Mouse (Mus musculus) erythroid progenitor cell, adult 5-6 weeks (primary cell): ENCODE results near the gene S1pr4. TPM values are rescaled to one million over a fixed set of nuclear protein-coding genes. Genes with fewer than 3 reads are reported as not detected.

ENCODE experiments used
- ATAC-seq: replicated peaks from 2 replicates; pipeline ENCODE4 v1.8.0; 2016; ENCODE audit warnings: moderate number of reproducible peaks, mild to moderate bottlenecking, moderate TSS enrichment, inconsistent platforms; ENCODE audit not compliant: poor library complexity, low FRiP score, severe bottlenecking
- total RNA-seq, 2 experiments: library from RNA; stranded (forward) in 1 of 2; stranded (reverse) in 1 of 2; fragments of 150-400 nt in 1 of 2; fragments of 186-747, 209-891 nt in 1 of 2; gene quantifications; 2 replicates each; pipeline versions ENCODE4 v1.2.3 to v1.2.4; 2015 to 2017; ENCODE audit warnings: low replicate concordance in 2 of 2

S1pr4 gene
- total RNA-seq (2015; ENCODE audit: low replicate concordance) (2.2 and 5.4 TPM in 2 replicates), total RNA-seq (2017; ENCODE audit: low replicate concordance) (2.3 and 3.7 TPM in 2 replicates)

DNA sequence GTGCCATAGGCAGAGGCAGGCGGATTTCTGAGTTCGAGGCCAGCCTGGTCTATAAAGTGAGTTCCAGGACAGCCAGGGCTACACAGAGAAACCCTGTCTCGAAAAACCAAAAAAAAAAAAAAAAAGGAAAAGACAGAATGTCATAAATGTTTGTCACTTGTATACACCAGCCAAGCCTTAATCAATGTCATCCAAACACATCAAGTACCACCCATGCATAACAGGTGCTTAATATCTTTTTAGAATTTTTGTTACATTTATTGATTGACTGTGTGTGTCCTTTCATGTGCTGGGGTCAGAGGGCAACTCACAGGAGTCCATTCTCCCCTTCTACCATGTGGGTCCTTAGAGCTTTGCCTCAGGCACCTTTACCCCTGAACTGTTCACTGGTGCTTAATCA is at the start of gene S1pr4:
Gene S1pr4, minus strand, starts transcription at position 101 of the 400 bp plus-strand sequence.
- ATAC-seq = no peak

DNA sequence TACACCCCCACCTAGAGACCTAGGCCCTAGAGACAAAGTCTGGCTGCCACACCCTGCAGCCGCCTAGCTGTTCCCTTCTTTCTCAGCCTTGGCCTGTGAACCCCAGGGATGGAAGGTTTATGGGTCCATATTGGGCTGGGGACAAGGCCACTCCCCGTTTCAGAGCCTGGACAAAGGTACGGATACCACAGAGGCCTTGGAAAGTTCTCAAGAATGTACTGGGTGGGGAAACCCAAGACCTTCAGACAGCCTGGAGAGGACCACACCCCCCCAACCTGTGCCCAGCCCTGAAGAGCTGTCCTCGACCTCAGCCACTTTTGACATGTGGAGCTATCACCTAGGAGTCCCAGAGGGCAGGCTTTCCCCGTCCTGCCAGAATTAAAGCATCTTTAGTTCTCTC is 49.0 kb upstream of the S1pr4 start:
- ATAC-seq = no peak

DNA sequence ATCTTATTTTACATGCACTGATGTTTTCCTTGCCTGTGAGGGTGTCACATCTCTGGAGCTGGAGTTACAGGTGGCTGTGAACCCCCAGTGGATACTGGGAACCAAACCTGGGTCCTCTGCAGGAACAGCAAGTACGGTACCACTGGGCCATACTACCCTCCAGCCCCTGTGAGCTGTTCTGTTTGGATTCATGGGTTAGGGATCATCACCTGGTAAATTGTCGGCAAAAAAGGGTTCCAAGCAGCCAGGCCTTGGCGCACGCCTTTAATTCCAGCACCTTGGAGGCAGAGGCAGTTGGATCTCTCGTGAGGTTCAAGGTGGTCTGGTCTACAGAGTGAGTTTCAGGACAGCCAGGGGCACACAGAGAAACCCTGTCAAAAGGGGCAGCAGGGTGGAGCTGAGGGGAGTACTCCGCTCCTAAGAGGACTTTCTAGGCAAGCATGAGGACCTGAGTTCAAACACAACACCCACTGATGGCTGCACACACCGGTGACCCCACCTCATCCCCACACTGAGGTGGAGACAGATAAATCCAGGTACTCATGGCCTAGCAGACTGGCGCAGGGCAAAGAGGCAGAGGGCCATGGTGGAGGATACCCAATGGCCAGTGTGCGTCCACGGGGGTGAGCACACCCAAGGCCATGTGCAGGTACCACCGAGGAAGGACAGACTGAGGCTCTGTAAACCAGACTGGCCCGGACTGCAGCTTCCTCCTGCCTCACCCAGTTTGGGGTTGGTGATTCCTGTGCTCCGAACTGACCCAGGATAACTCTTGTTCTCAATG is 47.0 kb upstream of the S1pr4 start:
- no peak for ATAC-seq

DNA sequence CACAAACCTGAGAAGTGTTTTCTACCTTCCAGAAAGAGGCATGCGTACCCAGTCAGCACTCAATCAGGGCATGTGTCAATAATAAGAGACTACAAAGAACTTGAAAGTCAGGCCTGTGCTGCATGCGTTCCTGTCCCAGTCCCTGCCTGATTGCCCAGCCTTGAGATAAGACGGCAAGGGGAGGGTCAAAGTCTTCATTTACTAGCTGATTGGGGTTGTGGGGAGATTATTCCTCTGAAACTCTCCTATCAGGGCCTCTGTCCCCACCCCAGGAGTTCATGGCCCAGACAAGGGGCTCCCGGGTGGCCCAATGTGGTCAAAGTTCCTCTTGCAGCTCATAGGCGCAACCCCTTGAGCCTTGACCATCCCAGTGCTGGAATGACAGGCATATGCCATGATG is 46.4 kb upstream of the S1pr4 start:
- ATAC-seq = no peak

DNA sequence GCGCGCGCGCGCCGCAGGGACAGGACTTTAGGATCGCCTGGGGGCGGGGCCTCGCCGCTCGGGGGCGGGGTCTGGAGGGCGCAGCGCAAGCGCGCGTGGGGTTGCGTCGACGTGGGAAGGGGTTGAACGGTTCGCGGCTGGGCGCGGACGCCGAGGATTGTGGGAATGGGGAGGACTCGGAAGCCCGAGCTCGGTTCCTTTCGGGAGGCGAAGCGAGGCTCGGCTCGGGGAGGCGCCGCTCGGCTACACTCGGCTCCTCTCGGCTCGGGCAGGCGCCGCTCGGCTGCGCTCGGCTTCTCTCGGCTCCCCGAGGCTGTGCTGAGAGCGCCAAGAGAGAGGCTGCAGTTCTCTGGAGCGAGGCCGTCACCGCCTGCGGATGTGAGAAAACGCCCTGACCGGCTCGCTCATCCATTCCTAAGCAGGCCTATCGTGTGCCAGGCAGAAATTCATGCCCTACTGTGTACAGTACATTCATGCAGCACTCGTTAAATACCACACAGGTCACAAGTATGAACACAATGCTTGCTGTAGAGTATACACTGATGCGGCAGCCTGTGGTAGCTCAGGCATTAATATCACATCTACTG is 45.3 kb upstream of the S1pr4 start, which contains the start of gene Gna11:
Gene Gna11, minus strand, starts transcription at position 30 of the 587 bp plus-strand sequence.
- ATAC-seq = peak; percentile 88

DNA sequence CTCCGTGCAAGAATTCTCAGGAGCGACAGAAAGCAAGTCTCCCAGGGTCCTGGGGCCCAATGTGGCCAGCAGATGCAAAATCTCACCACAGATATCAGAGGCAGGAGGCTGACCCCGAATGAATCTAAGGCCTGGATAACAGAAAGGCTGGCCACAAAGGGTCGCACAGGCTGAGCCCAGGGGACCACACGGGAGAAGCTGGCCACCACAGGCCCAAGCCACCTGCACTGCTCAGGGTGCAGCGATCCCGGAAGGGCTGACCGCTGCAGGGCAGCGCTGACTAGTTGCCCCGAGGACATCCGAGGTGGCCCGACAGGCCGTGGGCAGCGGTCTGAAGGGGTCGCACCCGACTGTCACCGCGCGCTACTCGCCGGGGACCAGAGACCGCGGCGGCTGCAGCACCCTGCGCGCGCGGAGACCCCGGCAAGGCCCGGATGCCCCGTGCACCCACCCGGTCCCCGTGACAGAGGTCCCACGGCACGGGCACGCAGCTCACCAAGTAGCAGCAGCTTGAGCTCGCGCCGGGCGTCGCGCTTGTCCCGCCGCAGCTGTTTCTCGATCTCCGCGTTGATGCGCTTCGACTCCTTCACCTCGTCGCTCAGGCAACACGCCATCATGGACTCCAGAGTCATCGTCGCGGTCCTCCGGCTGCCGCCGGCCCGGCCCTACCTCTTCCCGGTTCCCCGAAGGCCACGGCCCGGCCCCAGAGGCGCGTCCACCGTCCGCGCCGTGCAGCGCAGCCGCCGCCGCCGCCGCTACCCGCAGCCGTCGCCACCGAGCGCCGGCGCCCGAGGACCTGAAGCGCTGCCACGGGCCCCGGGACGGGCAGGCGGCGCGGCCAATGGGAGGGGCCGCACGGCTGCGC is 44.6 kb upstream of the S1pr4 start:
- no peak; the same call in 1 of the 2 replicates for ATAC-seq

DNA sequence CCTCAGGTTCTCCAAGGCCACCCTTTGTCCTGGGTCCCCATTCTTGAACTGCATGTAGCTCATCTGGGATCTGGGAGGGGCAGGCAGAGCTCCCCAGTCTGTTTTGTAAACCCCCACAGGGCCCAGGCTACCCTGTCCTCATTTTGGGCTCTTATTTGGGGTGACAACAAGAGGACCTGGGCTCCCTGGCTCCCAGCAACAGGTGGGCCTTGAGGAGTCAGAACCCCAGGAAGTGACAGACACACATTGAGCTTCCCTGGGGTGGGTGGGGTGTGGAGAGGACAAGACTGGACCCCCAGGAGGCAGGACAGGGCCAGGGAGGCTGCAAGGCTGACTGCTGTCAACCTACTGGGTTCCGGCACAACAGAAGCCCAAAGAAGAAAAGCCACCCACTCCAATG is 43.7 kb upstream of the S1pr4 start:
- ATAC-seq = no peak

DNA sequence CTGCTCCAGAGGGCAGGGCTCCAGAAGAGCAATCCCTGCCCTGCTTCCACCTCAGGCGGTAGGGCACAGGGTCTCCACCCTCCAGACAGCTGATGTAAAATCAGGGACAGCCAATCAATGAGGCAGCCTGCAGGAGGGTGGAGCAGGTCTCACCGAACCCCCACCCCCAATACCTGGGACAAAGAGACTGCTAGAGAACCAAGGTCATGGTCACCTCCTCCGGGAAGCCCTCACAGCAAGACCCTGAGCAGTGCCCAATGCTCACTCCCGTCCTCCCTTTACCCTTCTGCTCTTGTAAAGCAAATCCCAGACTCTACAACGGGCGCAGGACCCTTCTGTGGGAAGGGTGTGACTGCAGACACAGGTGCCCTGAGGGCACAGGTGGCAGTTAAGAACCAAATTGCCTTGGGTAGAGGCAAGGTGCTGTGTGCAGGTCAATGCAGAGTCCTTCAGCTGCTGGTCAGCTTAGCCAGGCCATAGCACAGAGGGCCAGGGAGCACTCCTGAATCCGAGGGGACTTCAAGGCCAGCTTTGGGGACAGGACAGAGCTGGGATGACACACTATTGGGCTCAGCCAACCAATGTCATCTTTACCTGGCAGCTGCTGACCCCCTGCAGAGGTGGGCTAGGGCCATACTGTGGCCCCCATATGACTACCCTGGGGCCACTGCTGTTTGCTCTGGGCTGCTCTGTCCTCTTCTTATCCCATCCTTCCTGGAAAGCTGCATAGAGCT is 43.0 kb upstream of the S1pr4 start:
- no peak for ATAC-seq

DNA sequence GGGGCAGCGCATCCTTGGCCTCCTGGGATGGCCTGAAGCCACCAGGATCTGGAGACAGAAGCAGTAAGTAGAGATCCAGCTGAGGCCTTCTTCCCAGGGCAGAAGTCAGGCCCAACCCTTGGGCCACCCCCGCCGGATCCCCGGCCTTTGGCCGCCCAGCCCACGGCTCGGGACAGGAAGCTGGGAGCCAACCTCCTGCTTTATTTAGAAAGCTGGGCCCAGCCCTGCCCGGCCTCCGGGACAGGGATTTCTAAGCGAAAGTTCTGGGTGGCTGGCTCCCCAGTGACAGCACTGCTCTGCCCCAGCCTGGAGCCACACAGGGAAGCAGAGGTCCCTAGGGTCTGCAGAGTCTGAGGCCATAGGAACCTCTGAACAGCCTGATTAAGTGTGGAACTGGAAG is 41.9 kb upstream of the S1pr4 start:
- no peak for ATAC-seq

DNA sequence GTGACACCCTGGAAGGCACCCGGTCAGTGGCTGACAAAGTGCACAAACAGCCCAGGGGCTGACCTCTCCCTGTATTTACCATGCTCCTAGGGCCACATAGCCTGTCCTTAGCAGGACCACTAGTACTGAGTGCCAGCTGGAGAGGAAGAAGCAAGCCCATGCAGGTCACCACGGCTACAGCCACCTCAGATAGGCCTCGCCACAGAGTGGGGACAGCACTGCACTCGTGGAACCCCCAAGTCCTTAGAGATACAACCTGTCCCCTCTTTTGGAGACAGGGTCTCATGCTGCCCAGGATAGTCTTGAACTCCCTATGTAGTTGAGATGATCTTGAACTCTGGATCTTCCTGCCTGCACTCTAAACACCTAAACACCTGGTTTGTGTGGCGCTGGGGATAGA is 41.4 kb upstream of the S1pr4 start:
- no peak for ATAC-seq

DNA sequence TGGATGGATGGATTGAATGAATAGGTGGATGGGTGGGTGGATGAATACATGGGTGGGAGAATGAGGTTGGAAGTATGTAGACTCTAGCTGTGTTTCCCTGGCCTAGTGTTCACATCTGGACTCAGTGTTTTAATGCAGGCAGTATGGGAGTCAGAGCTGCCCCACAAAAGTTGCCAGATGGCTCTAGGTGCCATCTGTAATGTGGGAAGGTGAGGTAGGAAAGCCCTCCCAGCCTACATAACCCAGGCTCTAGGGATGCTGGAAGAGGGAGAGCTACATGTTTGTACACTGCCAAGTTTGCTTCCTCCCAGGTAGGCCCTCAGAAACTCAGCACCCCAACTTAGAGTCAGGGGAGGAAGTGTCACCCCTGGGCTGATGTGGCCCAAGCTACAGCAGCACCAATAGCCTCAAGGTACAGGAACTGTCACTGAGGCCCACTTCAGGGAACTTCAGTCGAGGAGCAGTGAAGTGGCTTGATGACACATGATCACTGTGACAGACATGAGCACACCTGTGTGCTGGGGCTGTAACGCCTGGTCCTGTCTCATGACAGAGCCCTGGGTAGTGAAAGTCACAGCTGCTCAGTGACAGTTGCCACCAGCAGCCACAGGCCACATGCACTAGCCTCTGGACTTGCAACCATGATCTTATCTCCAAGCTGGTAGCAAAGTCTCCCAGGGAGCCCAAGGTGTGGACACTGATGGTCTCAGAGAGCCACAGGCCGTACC is 38.6 kb upstream of the S1pr4 start:
- ATAC-seq = no peak

DNA sequence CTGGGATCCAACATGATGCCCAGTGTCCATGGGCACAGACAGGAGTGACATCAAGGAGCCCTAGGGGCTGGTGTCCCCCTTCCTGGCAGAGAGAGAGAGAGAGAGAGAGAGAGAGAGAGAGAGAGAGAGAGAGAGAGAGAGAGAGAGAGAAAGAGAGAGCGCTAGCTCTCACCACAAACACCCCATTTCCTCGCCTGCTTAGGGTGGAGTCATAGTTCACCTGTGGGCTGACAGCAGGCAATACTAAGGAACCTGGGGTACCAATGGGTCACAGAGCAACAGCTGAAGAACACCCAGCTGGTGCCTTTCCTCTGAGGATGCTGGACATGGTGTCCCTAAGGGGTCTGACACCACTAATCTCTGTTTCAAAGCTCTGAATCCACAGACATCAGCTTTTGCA is 37.5 kb upstream of the S1pr4 start:
- no peak for ATAC-seq

DNA sequence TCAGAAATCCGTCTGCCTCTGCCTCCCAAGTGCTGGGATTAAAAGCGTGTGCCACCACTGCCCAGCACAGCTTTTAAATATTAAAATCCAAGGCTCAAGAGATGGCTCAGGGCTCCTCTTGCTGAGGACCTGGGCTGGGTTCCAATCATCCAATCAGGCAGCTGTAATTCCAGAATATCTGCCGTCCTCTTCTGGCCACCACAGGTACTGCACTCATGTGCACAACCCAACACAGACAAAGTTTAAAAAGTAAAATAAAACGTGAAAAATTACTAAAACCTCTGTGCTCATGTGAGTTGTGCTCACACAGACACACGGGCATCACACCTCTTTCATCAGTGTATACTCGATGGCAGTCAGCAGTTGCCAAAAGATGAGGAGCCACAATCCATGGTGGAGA is 36.8 kb upstream of the S1pr4 start:
- ATAC-seq = peak; percentile 62; the same call in 1 of the 2 replicates

DNA sequence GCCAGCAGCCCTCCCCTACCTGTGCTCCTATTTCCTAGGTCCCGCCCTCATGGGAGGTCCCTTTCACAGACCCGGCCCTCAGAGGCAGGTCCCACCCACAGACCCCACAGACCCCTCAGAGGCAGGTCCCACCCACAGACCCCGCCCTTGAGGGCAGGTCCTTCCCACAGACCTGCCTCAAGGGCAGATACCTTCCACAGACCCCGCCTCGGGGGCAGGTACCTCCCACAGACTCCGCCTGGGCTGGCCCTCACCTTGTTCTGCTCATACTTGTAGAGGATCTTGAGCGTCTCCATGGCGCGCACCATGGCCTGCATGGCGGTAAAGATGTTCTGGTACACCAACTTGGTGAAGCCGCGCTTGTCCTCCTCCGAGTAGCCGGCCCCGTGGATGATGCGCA is 34.9 kb upstream of the S1pr4 start:
- no peak for ATAC-seq

DNA sequence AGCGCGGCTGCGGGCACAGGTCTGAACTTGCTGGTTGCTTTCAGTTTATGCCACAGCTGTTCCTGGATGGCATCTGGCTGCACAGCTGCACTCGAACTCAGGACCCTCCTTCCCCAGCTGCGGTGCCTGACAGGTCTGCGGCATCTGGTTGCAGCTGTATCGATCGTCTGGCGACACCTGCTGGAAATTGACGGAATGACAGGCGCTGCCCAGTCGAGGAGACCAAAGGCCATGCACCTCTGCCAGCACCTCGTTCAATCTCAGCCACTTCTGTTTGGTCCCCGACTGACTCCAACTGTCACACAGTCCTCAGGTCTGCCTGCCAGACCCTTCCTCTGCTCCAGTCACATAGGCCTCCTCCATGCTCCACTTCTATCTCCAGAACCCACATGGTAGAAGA is 26.8 kb upstream of the S1pr4 start:
- peak; percentile 72 for ATAC-seq

DNA sequence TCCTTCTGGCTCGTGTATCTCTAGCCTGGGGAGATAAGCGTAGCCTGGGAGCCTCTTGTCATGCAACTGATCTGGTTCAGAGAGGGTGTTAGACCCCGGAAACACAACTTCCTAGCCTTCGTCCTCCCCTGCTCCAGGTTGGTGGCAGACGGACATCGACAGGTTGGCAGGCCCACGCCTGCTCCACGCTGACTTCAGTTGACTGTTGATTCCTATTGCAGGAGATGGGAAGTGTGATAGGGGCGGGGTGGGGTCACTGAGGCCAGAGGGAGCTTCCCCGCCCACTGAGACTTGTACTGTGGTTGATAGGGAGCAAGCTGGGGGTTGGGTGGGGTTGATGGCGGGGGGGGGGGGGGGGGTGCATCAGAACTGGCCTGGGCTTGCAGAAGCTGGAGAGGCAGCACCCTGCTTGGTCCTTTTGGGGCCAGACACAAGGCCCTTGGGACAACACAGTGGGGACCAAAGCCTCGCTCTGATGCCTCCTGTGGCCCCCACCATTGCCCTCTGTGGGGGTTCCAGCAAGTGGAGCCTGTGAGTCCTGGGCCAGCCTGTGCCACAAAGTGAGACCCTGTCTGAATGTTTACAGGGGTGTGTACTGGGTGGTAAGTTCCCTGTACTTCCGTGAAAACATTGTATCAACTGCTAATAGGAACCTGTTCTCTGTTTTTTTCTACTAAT is 25.2 kb upstream of the S1pr4 start:
- ATAC-seq = peak; percentile 64

DNA sequence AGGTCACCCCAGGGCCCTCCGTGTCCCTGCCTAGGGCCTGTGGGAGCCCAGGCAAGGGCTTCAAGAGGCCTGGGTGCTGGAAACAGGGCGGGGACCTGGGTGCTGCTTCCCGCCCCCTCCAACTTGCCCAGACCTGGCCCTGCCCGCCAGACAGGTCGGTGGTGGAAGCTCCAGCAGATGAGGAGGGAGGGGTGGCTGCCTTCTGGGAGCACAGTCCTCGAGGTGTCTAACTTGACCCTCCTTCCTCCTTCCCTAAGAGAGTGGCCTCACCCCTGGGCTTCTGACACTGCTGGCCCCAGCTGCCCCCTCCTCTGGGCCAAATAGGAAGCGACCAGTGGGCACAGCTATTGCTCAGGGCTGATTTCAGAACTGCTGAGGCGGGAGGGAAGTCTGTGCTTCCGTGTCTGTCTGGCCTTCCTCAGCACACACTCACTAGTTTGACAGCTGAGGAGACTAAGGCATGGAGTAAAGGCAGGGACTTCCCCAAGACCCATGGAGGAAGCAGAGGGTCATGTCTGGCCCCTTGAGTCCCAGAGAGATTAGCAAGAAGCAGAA is 24.2 kb upstream of the S1pr4 start, which contains the start of gene Gna15:
Gene Gna15, minus strand, starts transcription at position 175 of the 555 bp plus-strand sequence.
- 0 out of 2 replicates have a peak, but pooled peaks have one; percentile 44 for ATAC-seq

DNA sequence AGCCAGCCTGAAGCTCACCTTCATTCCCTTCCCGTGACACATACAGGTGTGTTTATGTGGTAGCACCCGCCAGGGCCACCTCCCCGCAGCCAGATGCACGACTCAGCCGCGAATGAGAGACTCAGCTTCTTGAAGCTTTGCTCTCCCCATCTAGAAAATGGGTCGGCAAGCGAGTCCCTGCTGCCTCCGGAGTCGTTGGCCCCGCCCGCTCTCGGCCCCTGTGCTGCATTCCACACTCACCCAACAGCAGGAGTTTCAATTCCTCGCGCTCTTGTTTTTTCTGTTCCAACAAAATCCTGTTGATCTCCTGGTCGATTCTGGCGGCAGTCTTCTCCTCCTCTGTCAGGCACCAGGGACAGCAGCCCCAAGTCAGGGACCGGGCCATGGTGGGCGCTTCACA is 23.6 kb upstream of the S1pr4 start:
- ATAC-seq = no peak
